Mouse (Mus musculus): ENCODE results near the gene Trove2.

GRCm38 (mm10) chr1:143727701-143728445 is 49.0 kb downstream of the Trove2 start:
- TF ChIP-seq CTCF (IDR thresholded peaks at IDR 0.05; ENCODE audit: extremely low read depth, insufficient read depth, low read length) = no peak
- no peak for TF ChIP-seq POLR2A (IDR thresholded peaks at IDR 0.05; ENCODE audit: extremely low read depth, insufficient read depth, low read length)

Data from cortical plate, adult 2 months (tissue).